Mouse (Mus musculus) layer of hippocampus, postnatal 25 days (tissue): ENCODE data around the gene Clcnka. TPM values are rescaled to one million over a fixed set of nuclear protein-coding genes. Genes with fewer than 3 reads are reported as not detected.

ENCODE experiments used
- DNase-seq, 2 experiments: peaks; one replicate each; pipeline ENCODE4 v3.0.0; 2022; ENCODE audit warnings: mixed read lengths in 2 of 2, low spot score in 1 of 2; ENCODE audit errors: extremely low spot score in 1 of 2
- total RNA-seq, 2 experiments: library from RNA; stranded (reverse); gene quantifications; 2 replicates each; pipeline ENCODE4 v1.2.3; 2021

The Clcnka gene
- under 1 TPM in 1 of 2 experiments, not detected in 1; 0.23 TPM for total RNA-seq

- no peak for DNase-seq
Measured at GRCm38 (mm10) chr4:141398545-141398944, at the start of gene Clcnka. TSS of gene Clcnka (minus strand) at chr4:141398724.

- no peak for DNase-seq
Measured at GRCm38 (mm10) chr4:141446211-141446610, 47.7 kb upstream of the Clcnka start.

- DNase-seq: no peak
Measured at GRCm38 (mm10) chr4:141445328-141445720, 46.8 kb upstream of the Clcnka start.

- DNase-seq: peak; percentile 83
Measured at GRCm38 (mm10) chr4:141444451-141445327, 46.2 kb upstream of the Clcnka start, which contains the start of gene Zbtb17. TSS of gene Zbtb17 (plus strand) at chr4:141444654.

GRCm38 (mm10) chr4:141443641-141444429, 45.3 kb upstream of the Clcnka start:
- no peak for DNase-seq

GRCm38 (mm10) chr4:141440877-141441276, 42.4 kb upstream of the Clcnka start:
- no peak for DNase-seq

- no peak for DNase-seq
Measured at GRCm38 (mm10) chr4:141439083-141439803, 40.7 kb upstream of the Clcnka start.

- DNase-seq: no peak
Measured at GRCm38 (mm10) chr4:141435974-141436373, 37.5 kb upstream of the Clcnka start, which contains the start of gene Srarp. TSS of gene Srarp (minus strand) at chr4:141436105.

- DNase-seq: no peak
Measured at GRCm38 (mm10) chr4:141433191-141433590, 34.7 kb upstream of the Clcnka start.

- DNase-seq: no peak
Measured at GRCm38 (mm10) chr4:141432666-141433065, 34.1 kb upstream of the Clcnka start.

GRCm38 (mm10) chr4:141430997-141431396, 32.5 kb upstream of the Clcnka start:
- DNase-seq: peak; percentile 58 to 76

- peak in 1 of 2 experiments; percentile 30 for DNase-seq
Measured at GRCm38 (mm10) chr4:141429847-141430246, 31.3 kb upstream of the Clcnka start.

- no peak for DNase-seq
Measured at GRCm38 (mm10) chr4:141429381-141429780, 30.9 kb upstream of the Clcnka start.

GRCm38 (mm10) chr4:141427921-141428320, 29.4 kb upstream of the Clcnka start:
- no peak for DNase-seq

- no peak for DNase-seq
Measured at GRCm38 (mm10) chr4:141426796-141427745, 28.5 kb upstream of the Clcnka start.

- DNase-seq: peak; percentile 34 to 40
Measured at GRCm38 (mm10) chr4:141425484-141426479, 27.3 kb upstream of the Clcnka start.

GRCm38 (mm10) chr4:141423691-141424431, 25.3 kb upstream of the Clcnka start:
- DNase-seq: no peak
